Mouse (Mus musculus): ENCODE measurements at regions not wholly inside any gene's neighbourhood (a gene's known extent, or its start where the extent isn't known, plus 50 kb on each side); places are given as distances from the start of the nearest gene placed in this dataset.

DNA sequence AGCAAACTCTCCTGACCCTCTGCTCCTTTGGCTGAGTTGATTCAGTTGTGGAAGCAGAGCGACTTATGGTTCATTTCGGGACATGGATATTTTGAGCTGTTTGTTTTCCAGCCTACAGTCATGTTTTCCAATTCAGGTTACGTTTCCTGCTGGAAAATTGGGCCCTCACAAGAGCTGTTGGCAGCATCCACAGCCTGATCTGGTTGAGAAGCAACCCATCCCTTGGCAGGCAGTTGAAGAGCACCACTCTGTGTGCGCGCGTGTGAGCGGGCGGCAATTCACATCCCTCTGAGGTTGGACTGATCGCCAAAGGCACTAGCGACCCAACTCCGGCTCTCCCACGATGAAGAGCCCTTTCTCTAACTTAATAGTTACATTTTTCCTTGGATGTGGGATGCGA is 457.1 kb downstream of the Tmem38b start:
- DNase-seq: no peak

DNA sequence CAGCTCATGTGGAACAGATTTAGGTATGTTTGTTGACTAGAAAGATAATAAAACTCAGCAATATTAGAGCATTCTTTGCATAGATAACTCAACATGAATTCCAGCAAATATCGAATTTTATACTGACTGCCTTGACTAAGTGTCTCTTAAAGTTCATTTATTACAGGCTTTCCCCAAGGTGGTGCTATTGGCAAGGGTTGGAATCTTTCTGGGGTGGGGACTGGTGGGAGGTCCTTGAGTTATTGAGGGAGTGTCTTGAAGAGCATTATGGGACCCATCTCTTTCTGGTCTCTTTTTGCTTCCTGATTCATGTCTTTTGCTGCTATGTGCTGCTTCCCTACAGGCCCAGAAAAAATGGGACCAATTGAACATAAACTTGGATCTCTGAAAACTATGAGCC is 488.0 kb downstream of the Tmem38b start:
- no peak for DNase-seq

DNA sequence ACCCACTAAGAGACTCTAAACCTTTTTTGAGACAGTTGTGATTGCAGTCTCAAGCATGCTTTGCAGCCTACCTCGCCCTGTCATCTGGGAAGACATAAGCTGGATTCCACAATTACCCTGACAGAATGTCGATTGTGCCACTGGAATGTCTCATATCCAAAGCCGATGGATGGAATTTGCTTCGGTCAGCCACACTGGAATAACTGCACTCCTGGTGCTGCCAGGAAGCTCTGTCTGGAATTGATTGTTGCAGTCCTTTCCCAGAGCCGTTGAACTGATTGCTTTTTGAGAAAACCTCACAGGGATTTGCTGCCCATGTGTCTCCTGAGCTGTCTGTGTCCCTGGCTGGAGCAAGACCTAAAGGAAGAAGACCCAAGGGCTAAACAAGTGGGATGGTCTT is 499.0 kb downstream of the Tmem38b start:
- no peak for DNase-seq

DNA sequence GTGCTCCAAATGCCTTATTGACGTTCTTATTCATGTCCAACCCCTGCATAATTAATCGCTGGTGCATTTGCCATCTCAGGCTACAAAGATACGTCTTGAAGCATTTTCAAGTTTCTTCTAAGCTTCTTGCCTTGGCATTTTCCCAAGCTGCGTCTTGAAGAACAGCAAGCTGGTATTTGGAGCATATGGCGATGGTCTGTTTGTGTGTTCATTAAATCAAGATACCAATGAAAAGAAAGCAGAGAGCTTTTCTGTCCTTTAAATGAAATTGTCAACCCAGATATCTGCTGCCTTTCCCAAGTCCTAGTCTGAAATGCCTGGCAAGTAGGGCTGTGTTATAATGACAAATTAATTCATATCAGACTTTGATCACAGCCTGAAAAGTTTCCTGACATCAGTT is 502.4 kb downstream of the Tmem38b start:
- DNase-seq: no peak

DNA sequence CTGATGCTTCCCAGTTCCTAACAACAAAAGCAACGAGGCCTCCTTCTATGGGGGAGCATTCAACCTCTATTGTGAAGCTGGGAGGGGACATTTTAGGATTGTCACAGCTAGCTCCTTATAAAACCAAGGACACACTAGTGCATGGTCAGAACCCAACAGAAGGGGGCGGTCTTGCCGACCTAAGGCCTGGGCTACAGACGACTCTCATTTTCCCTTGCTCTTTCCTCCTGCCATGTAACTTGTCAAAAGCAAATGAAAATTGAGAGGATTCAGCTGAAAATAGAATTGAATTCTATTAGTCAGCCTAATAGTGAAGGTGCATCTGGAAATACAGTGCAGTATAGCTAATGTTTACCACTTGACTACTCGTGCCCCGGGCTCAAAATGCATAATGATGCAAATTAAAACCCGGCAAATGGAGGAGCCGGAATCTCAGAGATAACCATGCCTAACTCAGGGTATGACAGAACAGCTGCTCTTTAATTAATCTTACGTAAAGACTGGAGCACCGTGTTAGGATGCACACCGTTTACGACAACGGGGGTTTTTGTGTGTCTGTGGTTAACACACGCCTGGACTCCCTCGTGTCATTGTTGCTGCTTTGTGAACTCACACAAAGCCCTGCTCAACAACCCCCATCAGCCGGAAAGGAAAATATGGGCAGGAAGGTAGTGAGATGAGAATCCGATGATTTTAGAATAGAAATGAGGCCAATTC is 503.0 kb downstream of the Tmem38b start:
- peak; percentile 5 for DNase-seq

DNA sequence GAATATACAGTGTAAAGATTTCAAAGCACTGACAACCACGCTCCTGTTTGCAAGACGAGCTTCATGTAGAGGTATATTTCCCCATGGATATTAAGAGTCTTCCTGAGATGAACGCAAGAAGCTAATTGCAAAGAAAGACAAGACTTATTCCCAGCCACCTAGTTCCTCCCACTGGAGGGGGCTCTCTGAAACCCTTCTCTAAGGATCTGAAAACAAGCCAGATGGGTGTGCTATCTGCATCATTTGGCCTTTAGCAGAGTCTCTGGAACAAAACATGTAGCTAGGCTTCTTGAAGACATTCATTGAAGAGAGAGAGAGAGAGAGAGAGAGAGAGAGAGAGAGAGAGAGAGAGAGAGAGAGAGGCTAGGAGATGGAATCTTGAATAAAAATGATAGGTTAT is 504.8 kb downstream of the Tmem38b start:
- no peak for DNase-seq

DNA sequence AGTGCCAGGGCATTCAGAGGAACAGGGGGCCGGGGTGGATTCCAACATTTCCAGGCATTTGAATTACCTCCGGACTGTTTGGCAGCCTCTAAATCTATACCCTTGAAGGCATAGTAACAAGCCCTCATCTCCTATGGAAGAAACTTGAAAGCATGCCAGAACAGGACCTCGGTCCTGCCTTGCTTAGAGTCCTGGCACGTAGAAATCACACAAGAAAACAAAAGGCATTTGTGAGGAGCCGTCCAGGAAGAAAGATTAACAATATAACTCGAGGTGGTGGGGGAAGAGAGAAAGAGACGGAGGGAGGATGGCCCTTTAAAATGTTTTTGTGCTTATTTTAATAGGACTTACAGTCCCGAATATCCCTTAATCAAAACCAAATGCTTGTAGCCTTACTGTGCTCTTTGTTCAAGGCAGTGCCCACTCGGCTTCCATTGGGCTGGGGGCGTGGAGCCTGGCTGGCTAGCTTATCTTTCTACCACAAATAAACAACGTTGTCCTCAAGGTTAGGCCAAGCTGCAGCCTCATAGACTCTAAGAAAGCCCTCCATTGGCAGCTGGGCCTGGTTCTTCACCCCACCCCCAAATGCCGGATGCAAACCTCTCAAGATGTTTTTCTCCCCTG is 505.9 kb downstream of the Tmem38b start:
- DNase-seq: no peak

DNA sequence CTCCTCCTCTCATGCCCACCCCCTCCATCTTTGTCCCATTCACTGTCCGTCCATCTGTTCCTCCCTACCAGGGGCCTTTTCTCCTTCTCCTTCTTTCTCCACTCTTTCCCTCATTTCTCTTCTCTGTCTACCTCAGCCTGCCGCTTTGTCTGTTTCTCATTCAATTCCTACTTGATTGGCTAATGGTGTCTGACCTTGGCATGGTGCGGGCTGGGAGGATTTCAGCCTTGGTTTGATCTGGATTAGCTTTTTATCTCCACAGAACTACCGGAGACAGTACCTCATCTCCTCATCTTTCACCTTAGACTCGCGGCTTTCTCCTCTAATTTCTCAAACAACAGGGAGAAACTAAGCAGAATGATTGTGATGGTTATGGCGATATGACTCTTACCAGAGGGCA is 506.4 kb downstream of the Tmem38b start:
- no peak for DNase-seq

DNA sequence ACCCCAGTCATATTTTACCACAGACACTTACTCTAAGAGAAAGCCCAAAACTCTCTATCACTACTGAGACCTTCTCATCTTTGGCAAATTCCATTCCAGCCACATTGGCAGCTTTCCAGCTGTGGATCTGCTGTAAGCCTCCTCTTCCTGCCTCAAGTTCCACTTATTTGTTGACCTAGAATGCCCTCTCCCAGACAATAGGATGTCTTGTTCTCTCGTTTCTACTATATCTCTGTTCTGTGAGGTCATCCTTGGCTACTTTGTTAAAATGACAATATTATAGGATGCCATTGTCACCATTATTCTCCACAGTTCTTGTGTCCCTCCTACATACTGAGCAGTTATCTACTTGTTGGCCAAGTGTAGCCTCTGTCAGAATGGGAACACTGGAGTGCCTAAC is 512.7 kb downstream of the Tmem38b start:
- no peak for DNase-seq

DNA sequence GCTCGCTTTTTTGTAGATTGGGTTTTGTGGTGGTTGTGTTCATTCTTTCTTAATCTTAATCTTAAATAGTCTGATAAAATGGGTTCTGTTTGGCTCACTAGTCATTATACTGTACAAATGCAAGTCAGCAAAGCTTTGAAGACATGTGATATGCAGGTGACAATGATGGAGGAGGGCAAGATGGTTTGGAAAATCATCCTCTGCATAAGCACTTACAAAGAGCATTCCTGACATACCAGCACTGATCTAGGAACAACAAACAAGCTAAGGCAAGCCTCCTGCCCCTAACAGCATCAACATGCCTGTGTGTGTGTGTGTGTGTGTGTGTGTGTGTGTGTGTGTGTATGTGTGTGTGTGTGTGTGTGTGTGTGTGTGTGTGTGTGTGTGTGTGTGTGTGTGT is 514.3 kb downstream of the Tmem38b start:
- DNase-seq: no peak

DNA sequence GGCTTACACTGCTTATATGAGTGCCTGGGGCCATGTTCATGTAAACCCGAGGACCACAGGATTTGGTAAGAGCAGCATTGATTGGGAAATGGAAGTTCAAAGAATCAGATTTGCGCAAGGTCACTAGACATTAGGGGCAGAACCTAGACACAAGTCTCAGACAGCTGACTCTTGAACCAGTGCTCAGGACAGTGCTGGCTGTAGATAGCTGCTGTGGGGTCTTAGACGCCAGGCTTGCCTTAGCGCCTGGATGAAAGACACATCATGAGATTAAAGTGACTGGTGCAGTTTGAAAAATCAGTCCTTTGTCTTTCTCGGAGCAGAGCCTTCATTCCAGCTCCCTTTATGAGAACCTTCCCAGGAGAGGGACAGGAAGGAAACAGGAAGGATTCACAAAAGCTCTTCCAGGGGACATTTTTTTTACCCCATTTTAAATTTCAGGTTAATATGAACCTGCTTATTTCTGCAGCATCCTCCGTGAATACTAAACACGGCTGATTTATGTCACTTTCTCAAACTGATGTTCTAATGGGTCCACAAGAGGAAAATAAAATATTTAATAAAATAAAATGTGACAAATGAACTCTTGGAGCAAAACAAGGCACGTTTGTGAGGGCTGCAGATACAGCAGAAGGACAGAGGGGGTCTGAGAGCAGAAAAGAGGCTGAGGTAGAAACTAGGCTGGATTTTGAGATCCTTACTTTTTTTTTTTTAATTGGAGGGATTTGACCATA is 528.0 kb downstream of the Tmem38b start:
- no peak for DNase-seq

DNA sequence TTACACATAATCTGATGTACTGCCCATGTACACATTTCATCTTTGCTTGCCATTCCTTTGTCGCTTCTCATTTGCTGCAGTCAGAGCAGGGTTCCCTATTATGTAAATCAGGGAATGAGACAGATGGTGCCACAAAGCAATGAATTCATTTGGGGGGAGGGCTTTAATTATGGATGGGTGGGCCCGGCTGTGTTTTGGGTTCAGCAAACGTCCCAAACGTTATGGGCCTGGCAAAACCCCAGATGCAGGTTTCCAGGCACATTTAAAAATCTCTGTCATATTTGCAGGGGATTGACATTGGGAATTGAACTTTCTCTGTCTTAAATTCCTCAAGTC is 528.5 kb downstream of the Tmem38b start:
- DNase-seq: no peak

DNA sequence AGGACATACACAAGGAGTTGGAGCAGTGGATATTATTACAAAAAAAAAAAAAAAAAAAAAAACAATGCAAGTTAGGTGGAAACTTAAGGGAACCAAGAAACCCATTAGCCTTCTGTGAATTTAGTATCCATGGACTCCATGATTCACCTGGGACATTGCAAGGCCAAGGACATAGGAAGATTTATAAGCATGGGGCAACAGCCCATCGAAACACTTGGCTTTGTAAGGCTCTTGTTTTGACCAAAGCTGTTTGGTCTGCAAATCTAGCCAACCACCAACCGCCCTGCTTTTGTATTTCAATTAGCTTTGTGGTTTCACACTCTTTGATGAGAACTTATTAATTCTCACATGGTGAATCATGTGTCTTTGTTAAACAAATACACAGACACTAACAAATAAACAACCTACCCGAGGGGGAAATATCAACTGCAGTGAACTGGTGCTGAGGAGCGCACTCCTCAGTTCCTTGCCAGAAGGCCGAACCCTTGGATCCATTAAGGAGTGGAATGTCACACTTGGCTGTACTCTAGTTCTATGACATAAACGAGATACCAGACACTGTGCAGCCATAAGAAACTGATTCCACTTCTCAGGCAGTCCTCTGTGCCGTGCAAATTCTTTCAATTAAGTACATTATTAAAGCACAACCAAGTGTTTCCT is 529.7 kb downstream of the Tmem38b start:
- no peak for DNase-seq

DNA sequence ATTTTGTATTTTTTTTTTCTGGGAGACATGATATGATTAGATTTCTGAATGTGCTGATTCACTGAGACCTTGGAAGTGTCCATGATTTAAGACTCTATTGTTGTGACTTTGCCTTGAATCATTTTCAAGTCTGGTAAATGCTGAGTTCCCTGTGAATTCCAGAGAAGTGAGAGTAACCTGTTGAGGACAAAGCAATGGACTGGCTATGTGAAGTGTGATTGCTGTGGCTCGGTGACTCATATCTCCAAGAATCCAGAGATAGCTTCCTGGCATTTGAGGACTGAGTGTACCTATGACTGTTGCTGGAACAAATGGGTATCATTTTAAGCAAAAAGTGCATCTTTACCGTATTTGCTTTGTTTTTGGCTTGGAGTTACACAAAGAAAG is 530.2 kb downstream of the Tmem38b start:
- no peak for DNase-seq

DNA sequence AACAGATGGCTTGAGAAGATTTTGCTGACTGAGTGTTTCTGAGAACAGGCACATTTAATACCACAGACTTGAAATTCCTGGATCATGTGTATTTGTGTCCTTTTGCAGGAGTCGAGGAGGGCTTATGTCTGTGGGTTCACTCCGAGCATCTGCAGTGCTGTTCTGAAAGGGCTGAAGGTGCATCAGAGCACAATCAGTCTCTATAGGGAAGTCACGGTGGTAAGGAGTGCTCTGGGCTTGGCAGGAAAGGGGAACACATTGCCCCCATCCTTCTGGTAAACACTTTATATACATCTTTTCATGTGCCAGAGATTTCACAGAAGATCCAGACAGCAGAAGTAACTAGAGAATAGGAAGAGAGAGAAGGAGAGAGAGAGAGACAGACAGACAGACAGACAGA is 545.1 kb downstream of the Tmem38b start:
- no peak for DNase-seq

DNA sequence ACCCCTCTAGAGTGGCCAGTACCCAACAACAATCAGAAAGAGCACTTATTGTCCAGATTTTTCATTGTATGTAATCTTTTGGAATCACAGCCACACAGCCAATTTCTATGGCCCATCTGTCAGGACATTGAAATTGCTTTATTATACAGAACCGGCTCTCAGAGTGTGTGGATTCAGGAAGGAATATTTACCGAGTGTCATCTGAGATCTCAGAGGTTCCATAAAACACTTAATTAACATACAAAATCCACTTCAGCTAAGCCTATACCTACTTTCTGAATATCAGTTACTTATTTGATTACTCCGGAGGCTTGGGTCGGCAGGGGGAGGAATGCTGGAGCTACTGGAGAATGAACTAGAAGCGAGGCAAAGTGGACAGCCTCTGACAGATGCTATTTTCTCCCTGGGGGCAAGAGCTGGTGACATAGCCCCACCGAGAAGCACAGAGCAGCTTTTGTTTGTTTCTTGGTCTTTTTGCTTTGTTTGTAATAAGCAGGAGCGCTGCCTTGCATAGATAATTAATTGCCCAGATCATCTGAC is 545.6 kb downstream of the Tmem38b start:
- DNase-seq: no peak

DNA sequence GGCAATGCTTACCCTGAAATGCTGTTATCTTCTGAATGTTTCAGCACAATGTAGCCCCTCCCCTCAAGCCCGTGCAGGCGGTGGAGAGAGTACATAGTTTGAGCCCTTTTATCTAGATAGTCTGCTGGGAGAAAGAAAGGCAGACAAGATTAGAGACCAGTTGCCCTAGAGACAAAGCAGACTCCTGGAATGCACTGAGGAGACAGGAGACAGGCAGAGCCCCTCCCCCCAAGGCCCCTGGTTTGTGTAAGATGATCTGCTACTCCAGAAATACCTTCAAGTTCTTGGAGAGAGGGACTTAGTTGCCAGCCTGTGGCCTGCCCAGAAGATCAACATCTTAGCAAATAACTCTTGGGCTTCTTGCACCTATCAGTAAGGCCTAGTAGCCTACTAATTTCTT is 547.8 kb downstream of the Tmem38b start:
- no peak for DNase-seq

DNA sequence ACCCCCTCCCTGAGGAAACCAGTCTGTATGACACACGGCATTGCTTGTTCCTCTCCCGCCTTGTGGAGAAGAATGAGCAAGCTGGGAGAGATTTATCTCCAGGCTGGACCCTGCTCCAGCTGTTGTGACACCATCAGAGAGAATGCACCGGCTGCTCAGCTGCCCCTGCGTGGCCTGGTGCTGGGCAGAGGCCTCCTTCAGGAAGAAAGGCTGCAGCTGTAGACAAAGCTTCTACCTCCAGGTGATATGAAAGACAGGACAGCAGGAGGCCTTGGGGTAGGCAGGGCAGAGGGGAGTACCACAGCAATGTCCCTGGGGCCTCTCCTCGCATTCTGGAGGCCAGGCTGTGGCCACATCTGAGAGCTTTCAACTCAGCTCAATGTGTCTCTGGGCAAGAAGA is 548.6 kb downstream of the Tmem38b start:
- DNase-seq: no peak

DNA sequence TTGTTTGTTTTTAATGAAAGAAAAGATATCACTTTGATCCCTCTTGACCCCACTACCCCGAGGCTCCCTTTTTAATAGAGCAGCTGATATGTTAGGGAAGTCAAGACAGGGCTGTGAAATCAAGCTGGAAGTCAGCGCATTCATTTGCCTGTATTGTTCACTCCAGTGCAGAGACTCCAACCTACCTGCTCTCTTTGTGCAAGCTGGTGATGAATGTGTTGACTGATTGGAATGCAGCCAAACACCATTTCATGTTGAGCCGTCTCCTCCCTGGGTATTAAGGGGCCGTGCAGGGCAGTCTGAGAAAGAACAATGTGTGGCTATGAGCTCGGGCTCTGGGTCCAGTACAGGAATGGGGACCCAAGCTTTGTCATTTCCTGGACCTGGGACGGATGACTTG is 557.4 kb upstream of the Zfp462 start:
- no peak for DNase-seq

DNA sequence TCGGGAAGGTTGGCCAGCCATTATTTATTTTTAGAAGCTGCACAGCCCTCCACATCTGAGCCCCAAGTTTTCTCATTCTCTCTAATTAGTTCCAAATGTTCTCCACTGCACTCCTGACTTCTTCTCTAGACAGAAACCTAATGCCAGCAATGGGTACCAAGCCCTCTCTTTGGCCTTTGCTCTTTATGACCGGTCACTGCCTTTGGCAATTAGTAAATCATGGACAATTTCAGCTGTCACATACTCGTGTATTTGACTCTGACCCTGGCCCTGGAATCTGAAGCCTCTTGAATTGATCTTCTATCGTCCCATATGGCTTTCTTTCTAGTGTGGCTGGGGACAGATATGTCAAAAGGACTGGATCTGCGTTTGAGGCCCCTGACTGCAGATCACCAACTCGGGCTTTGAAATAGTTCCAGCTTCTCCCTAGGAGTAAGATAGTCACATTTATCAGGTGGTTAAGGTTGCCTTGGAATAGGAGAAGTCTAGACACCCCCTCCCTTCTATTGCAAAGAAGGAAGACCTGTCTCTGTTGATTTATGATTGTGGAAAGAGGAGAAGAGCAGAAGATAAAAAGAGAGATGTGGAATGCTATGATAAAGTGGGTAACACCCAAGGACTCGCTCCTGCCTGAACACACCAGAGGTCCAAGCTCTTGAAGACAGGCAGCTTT is 553.2 kb upstream of the Zfp462 start:
- DNase-seq: no peak

DNA sequence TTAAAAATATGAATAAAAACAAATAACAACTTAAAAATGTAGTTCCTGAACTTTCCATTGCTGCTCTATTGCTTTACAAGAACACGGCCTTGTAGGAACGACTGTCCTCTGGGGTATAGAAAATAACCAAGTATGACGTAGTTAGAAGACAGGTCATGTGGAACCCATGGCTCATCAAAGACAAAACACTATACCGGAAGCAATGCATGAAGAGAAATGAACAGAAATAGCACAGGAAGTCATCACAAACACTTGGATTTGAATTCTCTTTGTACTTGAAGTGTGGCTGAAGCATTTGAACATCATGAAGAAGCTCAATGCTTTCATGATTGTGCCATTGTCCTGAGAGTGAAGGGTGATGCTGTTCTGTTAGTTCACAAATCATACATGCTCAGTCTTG is 538.7 kb upstream of the Zfp462 start:
- no peak for DNase-seq

DNA sequence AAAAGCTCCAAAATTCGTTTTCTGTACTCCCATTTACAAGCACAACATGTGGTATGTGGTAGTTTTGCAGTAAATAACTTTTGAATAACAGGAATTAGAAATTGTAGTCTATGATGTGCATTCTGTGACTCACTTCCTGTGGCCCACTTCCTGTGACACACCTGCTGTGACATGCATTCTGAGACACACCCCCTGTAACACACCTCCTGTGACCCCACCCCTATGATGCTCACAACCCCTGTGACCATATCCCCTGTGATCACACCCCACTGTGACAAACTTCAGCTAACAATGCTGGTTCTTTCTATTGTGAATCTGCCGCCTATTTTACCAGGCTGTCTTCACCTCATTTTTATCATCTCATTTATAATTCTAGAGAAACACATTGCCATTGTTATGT is 536.9 kb upstream of the Zfp462 start:
- no peak for DNase-seq

DNA sequence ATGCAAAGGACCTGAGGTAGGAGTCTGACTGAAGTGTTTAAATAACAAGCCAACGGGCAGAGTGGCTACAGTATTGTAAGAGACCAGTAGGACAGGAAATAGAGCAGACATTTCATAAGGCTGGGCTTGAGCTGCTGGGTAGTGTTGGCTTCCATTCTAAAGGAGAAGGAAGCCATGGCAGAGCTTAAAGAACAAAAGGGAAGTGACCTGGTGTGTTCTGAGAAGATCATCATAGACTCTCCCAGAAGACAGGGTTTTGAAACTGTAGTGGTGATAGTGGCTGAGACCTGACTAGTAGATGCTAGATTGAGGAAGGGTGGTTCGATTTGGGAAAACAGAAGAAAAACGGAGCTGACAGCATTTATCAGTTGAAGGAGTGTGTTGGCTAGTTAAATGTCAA is 514.1 kb upstream of the Zfp462 start:
- DNase-seq: no peak
